Mouse (Mus musculus) ES-CJ7 (cell line): ENCODE measurements around the gene Susd2.

Experiments used
- DNase-seq: peaks from one replicate; pipeline ENCODE4 v3.0.0; 2011; ENCODE audit warnings: low read depth, low spot score

Susd2 gene

GRCm38 (mm10) chr10:75654053-75654452 is 10.2 kb upstream of the Susd2 start:
- DNase-seq = no peak

DNA sequence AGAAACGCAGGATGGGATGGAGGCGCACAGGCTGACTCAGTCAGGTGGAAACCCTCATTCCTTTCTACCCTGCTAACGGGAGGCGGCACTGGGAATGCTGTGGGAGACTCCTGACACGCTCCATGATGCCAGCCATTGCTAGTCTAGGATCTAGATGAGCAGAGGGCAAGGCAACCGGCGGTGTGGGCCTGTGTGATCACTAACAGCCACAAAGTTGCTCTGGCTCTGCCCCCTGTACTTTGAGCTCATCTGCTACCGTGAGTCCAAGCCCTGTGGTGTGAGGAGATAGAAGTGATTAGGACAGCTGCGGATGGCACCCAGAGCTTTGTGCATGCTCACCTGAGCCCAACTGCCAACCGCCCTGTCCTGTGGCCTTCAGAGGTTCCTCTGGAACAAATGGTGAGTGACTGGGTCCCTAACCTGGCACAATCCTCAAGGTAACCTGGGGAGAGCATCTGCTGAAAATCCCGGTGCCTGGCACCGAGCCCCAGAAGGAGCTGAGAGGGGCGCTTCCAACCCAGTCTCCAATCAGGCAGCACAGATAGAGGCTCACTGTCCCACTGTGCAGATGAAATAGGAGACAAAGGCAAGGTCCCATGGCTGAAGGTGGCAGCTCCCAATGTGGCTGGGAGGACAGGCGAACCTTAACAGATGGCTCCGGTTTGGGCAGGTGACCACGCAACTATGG is 7.7 kb upstream of the Susd2 start:
- DNase-seq = no peak

GRCm38 (mm10) chr10:75650306-75650902 is 6.6 kb upstream of the Susd2 start:
- DNase-seq = no peak

- DNase-seq = peak; percentile 79
Observed at GRCm38 (mm10) chr10:75649406-75649995, 5.7 kb upstream of the Susd2 start.

DNA sequence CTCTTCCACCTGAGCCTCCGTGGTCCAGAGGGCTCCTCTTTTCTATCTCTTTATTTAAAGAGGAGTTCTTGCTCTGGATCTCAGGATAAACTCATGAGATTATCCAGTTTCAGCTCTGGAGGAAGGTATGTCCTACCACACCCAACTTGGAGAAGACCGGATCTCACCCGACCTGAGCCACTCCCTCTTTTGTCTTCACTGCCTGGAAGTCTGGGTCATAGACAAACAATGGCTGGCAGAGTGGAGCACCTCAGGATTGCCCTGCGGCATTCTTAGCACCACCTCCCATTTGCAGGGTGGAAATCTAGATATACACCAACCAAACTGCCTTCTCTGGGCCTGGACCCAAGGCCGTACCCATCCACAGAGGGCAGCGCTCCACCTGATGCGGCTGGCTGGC is 5.2 kb upstream of the Susd2 start:
- DNase-seq = peak; percentile 97

DNA sequence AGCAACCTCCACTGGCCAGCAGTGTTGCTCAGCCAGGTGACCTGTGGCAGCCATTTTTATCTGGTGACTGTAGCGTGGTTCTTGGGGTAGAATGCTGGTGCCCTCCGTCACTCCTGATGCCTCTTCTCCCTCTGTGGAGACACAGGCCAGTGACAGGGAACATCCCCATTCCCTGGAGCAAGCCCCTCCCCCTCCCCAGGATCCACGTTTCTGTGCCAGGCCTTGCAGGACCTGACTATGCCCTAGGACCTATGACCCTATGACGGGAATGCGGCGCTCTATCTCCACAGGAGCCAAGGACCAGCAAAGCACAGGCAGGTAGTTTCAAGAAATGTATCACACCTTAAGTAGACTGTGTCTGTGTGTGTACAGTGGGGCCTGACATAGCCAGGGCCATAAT is 4.3 kb upstream of the Susd2 start:
- peak; percentile 43 for DNase-seq

- DNase-seq = no peak
Observed at GRCm38 (mm10) chr10:75647362-75647761, 3.6 kb upstream of the Susd2 start.

- no peak for DNase-seq
Observed at GRCm38 (mm10) chr10:75646406-75646805, 2.6 kb upstream of the Susd2 start.

DNA sequence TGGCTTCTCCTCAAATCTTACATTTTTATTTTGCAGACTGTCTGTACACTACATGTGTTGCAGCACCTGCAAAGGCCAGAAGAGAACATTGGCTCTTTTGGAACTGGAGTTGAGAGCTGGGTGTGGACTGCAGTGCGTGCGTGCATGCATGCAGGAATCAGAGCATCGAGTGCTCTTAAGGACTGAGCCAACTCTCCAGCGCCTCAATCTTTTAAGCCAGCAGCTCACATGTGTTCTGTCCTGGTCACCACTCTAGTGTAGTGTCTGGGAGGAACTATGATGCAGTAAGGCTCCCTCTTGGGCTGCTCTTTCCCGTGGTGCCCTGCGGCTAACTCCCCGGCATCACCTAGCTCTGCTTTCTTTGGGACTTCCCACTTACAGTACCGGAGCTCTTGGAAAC is 1.8 kb upstream of the Susd2 start:
- no peak for DNase-seq

DNA sequence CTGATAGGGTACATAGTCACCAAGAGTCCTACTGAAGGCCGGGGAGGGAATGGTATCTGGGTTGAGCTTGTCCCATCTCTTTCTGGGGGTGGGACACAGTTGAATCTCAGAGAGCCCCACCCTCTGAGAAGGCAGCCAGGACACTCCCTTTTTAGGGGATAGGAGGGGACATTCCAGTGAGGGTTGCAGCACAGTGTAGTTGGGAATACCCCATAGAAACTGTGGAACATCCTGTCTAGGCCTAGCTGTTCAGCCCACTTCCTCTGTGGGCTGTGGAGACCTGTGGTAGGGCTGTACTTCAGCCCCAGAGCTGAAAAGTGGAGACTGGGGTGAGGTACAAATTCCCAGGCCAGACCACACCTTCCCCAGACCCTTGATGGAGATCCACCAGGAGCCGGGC is 917 bp downstream of the Susd2 start:
- no peak for DNase-seq

GRCm38 (mm10) chr10:75642436-75642835 is 1.4 kb downstream of the Susd2 start:
- DNase-seq = no peak

DNA sequence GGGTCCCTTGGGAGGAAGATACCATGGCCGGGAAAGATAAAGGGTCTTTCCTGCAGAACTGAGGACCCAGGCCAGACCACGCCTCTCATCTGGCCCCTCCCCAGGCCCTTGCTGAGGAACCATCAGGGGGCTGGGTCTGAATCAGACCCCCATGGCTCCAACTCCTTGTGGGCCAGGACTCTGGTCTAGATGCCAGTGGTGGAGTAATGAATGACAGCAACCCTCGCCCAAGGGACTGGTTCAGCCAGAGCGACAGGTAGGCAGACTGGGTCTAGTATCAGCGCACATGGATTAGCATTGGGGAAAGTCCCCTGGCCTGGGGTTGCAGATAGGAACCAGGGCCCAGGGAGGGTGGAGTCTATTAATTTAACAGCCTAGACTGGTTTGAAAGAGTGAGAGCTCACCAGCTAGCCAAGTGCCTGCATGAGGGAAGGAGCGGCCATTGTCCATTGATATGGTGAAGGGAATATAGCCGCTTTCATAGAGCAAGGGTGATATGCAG is 2.0 kb downstream of the Susd2 start:
- no peak for DNase-seq

- DNase-seq = no peak
Observed at GRCm38 (mm10) chr10:75637711-75638110, 6.1 kb downstream of the Susd2 start.

- DNase-seq = peak; percentile 77
Observed at GRCm38 (mm10) chr10:75636084-75636786, 7.6 kb downstream of the Susd2 start.

GRCm38 (mm10) chr10:75635693-75636055 is 8.1 kb downstream of the Susd2 start:
- DNase-seq = peak; percentile 91

GRCm38 (mm10) chr10:75635019-75635692 is 8.7 kb downstream of the Susd2 start:
- DNase-seq = peak; percentile 58

DNA sequence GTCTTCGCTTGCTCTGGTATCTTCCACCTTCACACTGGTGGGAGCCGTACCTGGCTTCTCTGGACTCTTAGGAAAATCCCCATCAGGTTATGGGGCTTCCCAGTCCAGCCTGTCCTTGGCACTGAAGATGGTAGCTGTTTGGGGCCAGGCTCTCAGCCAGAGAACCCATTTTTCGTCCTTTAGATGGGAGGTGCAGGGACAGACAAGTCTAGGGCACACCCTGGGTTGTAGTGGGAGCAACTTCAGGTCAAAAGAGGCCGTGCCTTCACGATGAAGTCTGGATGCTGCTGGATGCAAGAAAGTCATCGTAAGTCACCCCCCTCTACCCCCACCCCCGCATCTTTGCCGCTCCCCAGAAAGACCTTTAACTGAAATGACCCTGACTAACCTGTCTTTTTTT is 9.2 kb downstream of the Susd2 start:
- DNase-seq = no peak

DNA sequence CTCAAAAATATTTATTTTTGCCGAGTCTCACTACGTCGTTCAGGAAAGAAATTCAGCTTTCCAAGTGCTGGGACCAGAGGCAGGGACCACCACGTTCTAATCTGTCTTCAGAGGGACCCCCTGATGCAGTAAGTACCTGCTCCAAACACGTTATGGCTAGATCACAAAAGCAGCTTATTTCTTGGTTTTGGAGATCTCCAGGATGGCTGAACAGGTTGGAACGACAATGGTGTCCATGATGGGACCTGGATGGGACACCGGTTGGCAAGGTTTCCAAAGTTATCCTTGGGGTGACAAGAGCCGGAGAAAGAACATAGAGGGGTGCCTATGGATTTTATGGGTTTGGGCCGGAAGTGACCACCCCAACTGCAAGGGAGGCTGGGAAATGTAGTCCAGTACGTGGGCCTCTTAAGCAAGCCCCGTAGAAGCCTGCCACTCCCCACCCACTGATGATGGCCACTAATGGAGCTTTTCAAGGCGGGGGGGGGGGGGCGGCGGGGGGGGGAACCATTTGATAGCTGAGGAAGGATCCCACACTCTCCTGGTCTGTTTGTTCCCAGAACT is 10.2 kb downstream of the Susd2 start:
- DNase-seq = no peak

- DNase-seq = no peak
Observed at GRCm38 (mm10) chr10:75633048-75633447, 10.8 kb downstream of the Susd2 start.

DNA sequence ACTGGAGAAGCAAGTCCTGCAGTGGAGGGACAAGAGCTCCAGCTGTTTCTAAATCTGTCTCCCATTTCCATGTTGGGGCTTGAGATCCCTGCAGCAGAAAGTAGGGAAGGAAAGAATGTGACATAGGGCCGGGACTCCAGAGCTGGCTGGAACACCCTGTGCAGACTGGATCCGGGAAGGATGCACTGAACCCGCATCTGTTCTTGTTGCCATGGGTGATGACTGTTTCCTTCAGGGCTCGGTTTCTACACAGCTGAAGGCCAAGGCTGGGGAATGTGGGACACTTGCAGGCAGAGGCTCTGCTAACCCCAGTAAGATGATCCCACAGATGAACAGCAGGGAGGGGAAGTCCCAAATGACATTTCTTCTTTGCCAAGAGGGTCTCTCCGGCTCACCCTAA is 11.2 kb downstream of the Susd2 start:
- DNase-seq = no peak

DNA sequence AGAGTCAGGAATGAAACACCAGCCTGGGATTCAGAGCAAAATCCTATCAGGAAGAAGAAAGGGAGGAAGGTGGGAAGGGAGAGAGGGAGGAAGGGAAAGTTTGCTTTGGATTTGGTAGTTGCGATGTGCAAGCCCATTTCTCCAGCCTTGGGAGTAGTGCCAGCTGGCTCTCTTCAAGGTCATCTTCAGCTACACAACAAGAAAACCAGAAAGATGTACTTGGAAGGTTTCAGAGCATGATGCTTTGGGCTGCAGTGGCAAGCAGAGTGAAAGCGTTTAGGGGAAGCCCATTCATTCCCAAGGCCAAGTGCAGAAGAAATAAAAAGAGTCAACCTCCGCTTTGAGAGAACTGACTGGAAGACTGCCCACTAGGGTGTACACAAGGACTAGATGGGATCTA is 16.3 kb downstream of the Susd2 start:
- DNase-seq = no peak

DNA sequence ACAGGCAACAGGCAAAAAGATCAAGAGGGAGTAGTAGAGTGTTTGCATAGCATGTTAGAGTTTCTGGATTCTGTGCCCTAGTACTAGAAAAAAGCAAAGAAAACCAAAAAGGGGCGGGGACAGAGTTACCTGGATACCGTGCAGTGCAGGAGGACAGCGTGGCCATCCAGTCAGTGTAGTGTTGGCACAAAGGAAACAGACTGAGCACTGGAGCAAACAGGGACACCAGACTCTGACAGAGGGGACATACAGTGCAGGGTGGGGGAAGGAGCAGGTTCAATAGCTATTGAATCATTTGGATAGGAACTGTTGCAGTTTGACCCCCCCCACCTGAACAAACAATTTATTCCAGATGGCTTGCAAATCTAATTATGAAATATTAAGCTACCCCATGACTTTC is 16.8 kb downstream of the Susd2 start:
- no peak for DNase-seq
